Mouse (Mus musculus) liver, embryonic 15.5 days (tissue): Measurements from ENCODE around the gene Tm4sf5. TPM values are rescaled to one million over a fixed set of nuclear protein-coding genes. Genes with fewer than 3 reads are reported as not detected.
"Not testable (repeated sequence)": the region's sequence is repeated elsewhere in the genome, so short reads cannot be mapped to it uniquely, and the experiment has no call there.

Source experiments
- ATAC-seq: fragments of 200-750 bp; cut with Nextera tagmentation; 2 replicates; pipeline ENCODE4 v1.8.0; 2017; ENCODE audit warnings: moderate number of reproducible peaks, mild to moderate bottlenecking, moderate library complexity; ENCODE audit not compliant: insufficient read depth
- H3K27ac ChIP-seq: fragments of 300-500 bp; sonication (generic); replicated peaks from 2 replicates; pipeline ENCODE4 v1.5.1; 2015; ENCODE audit warnings: mild to moderate bottlenecking, inconsistent platforms
- H3K27me3 ChIP-seq: fragments of 300-500 bp; sonication (generic); 2 replicates; pipeline ENCODE4 v1.6.1; 2015; ENCODE audit warnings: mild to moderate bottlenecking, inconsistent platforms
- H3K36me3 ChIP-seq: fragments of 300-500 bp; sonication (generic); replicated peaks from 2 replicates; pipeline ENCODE4 v1.6.1; 2015; ENCODE audit warnings: moderate library complexity, mild to moderate bottlenecking, inconsistent platforms
- H3K4me1 ChIP-seq: fragments of 300-500 bp; sonication (generic); replicated peaks from 2 replicates; pipeline ENCODE4 v1.6.1; 2015; ENCODE audit warnings: inconsistent platforms
- H3K4me2 ChIP-seq: fragments of 300-500 bp; sonication (generic); 2 replicates; pipeline ENCODE4 v1.6.1; 2015; ENCODE audit warnings: moderate library complexity, mild to moderate bottlenecking, inconsistent platforms
- H3K4me3 ChIP-seq: fragments of 300-500 bp; sonication (generic); replicated peaks from 2 replicates; pipeline ENCODE4 v1.5.1; 2015; ENCODE audit warnings: mild to moderate bottlenecking, inconsistent platforms
- H3K9ac ChIP-seq: fragments of 300-500 bp; sonication (generic); 2 replicates; pipeline ENCODE4 v1.6.1; 2015; ENCODE audit warnings: moderate library complexity, mild to moderate bottlenecking, inconsistent platforms
- H3K9me3 ChIP-seq: fragments of 300-500 bp; sonication (generic); replicated peaks from 2 replicates; pipeline ENCODE4 v1.6.1; 2016; ENCODE audit warnings: inconsistent platforms
- WGBS: fragments of 180-500 bp; shearing (Covaris S2); methylation state at CpG from one replicate; pipeline ENCODE4 v1.1.7; 2015; ENCODE audit warnings: mixed read lengths; ENCODE audit not compliant: insufficient replicate concordance; 5-methylcytosine and 5-hydroxymethylcytosine counted together
- polyA plus RNA-seq: library from polyadenylated mRNA; unstranded; fragments of >200 nt; fragmentation: Nextera tagmentation; extraction: Ambion mirVana; gene quantifications from 2 replicates; pipeline ENCODE4 v1.2.1, GENCODE M21; 2015

The Tm4sf5 gene
- polyA plus RNA-seq, 1 experiment from 2014 or later, result 1.5 TPM

DNA sequence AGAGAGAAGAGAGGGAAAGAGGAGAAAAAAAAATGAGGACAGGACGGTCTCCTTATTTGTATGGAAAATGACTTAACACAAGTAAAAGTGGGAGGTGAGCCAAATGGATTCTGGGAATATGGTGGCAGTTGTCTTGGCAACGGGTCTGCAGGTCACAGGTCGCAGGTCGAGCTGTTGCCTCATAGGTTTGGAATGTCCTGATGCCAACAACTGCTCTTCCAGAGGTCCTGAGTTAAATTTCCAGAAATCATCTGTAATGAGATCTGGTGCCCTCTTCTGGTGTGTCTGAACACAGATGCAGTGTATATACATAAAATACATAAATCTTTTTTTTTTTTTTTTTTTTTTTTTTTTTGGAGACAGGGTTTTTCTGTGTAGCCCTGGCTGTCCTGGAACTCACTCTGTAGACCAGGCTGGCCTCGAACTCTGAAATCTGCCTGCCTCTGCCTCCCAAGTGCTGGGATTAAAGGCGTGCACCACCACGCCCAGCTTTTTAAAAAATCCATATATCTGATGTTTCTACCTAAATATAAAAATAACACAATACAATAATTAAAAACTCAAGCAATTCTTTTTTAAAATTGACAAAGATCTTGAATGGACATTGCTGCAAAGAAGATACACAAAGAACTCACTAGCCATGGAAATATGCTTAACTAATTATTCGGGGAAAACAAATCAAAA lies 18.4 kb downstream of the Tm4sf5 start:
- H3K27ac ChIP-seq, H3K9me3 ChIP-seq, H3K9ac ChIP-seq, ATAC-seq, H3K4me2 ChIP-seq, H3K4me3 ChIP-seq: not testable (repeated sequence)
- peaks cover 38% of the 10 kb centered on the region for H3K4me1 ChIP-seq
- H3K36me3 ChIP-seq, result peaks cover 26% of the 10 kb centered on the region
- 72% methylated on average over 8 of the region's 8 CpGs for WGBS
- peaks cover 14% of the 10 kb centered on the region for H3K27me3 ChIP-seq

GRCm38 (mm10) chr11:70524782-70525181 lies 19.7 kb downstream of the Tm4sf5 start:
- WGBS, result 2% methylated on average over 8 of the region's 8 CpGs

GRCm38 (mm10) chr11:70525184-70525678 lies 20.2 kb downstream of the Tm4sf5 start, which contains the start of gene Psmb6:
TSS of gene Psmb6 (plus strand) at chr11:70525367.
- peak; percentile 89 for ATAC-seq
- no peaks in the 10 kb centered on the region for H3K9me3 ChIP-seq
- H3K4me3 ChIP-seq, result peak within 1 kb of the TSS; percentile 81
- peak within 1 kb of the TSS; percentile 68 for H3K27ac ChIP-seq
- peaks cover 7% of the 10 kb centered on the region for H3K27me3 ChIP-seq
- peaks cover 28% of the 10 kb centered on the region for H3K36me3 ChIP-seq
- H3K9ac ChIP-seq, result peak within 1 kb of the TSS; percentile 76
- peak within 1 kb of the TSS; percentile 74 for H3K4me2 ChIP-seq
- WGBS, result under 1% methylated on average over 25 of the region's 26 CpGs
- H3K4me1 ChIP-seq, result peaks cover 22% of the 10 kb centered on the region

More at GRCm38 (mm10) chr11:70524782-70525181, 19.7 kb downstream of the Tm4sf5 start:
- H3K9ac ChIP-seq, result peak overlapping the region; percentile 22; the same call in 1 of the 2 replicates
- H3K4me2 ChIP-seq, result peak overlapping the region; percentile 74
- peaks cover 11% of the 10 kb centered on the region for H3K27me3 ChIP-seq
- peak overlapping the region; percentile 66 for H3K27ac ChIP-seq
- no peaks in the 10 kb centered on the region for H3K9me3 ChIP-seq
- peaks cover 28% of the 10 kb centered on the region for H3K36me3 ChIP-seq
- peaks cover 27% of the 10 kb centered on the region for H3K4me1 ChIP-seq
- peak overlapping the region; percentile 81 for H3K4me3 ChIP-seq
- peak; percentile 45 for ATAC-seq

DNA sequence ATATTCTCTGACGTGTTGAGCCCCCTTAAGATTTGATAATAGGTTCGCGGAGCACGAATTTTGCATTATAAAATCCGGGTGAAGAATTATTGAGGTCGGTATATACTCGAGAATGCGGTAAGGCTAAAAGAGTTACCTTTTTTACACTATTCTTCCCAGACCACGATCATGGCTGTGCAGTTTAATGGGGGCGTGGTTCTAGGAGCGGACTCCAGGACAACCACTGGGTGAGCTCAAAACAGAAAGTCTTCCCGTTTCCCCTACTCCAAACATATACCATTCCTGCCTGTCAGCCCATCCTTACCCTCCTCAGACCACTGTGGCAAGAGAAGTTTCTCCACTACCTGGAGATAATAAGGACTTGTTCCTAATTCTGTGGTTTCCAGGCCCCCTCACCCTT lies 20.7 kb downstream of the Tm4sf5 start:
- peak; percentile 21; the same call in 1 of the 2 replicates for ATAC-seq
- peak overlapping the region; percentile 76 for H3K9ac ChIP-seq
- H3K27ac ChIP-seq, result peak overlapping the region; percentile 68
- WGBS, result 1% methylated on average over 12 of the region's 12 CpGs
- peak overlapping the region; percentile 81 for H3K4me3 ChIP-seq
- peak overlapping the region; percentile 74 for H3K4me2 ChIP-seq
- H3K9me3 ChIP-seq, result no peaks in the 10 kb centered on the region
- H3K36me3 ChIP-seq, result peaks cover 28% of the 10 kb centered on the region
- peaks cover 2% of the 10 kb centered on the region for H3K27me3 ChIP-seq
- H3K4me1 ChIP-seq, result peaks cover 20% of the 10 kb centered on the region

- peak overlapping the region; percentile 74 for H3K4me2 ChIP-seq
- peaks cover 19% of the 10 kb centered on the region for H3K4me1 ChIP-seq
- peak overlapping the region; percentile 81 for H3K4me3 ChIP-seq
- H3K9ac ChIP-seq, result peak overlapping the region; percentile 76
- 0 out of 2 replicates have a peak overlapping the region, but pooled peaks have one; percentile 9 for H3K27ac ChIP-seq
- no peaks in the 10 kb centered on the region for H3K27me3 ChIP-seq
- H3K9me3 ChIP-seq, result no peaks in the 10 kb centered on the region
- H3K36me3 ChIP-seq, result peaks cover 28% of the 10 kb centered on the region
- 74% methylated on average over 12 of the region's 12 CpGs for WGBS
- no peak for ATAC-seq
Measured at GRCm38 (mm10) chr11:70526211-70526610, 21.2 kb downstream of the Tm4sf5 start.

- Histone ChIP-seq H3K4me3 (no peak overlapping the region), H3K9me3 (no peaks in the 10 kb centered on the region), H3K36me3 (peaks cover 28% of the 10 kb centered on the region), H3K4me1 (peaks cover 19% of the 10 kb centered on the region), H3K4me2 (no peak overlapping the region), H3K27me3 (no peaks in the 10 kb centered on the region), H3K9ac (no peak overlapping the region), H3K27ac (no peak overlapping the region)
- 70% methylated on average over 7 of the region's 7 CpGs for WGBS
- ATAC-seq, result no peak
Measured at GRCm38 (mm10) chr11:70528610-70529009, 23.6 kb downstream of the Tm4sf5 start.

- peaks cover 26% of the 10 kb centered on the region for H3K36me3 ChIP-seq
- H3K4me3 ChIP-seq, H3K27ac ChIP-seq, H3K4me1 ChIP-seq, H3K9ac ChIP-seq, H3K27me3 ChIP-seq, ATAC-seq, H3K4me2 ChIP-seq, H3K9me3 ChIP-seq: not testable (repeated sequence)
- WGBS, result 62% methylated on average over 2 of the region's 2 CpGs
Measured at GRCm38 (mm10) chr11:70531065-70531464, 26.0 kb downstream of the Tm4sf5 start.

DNA sequence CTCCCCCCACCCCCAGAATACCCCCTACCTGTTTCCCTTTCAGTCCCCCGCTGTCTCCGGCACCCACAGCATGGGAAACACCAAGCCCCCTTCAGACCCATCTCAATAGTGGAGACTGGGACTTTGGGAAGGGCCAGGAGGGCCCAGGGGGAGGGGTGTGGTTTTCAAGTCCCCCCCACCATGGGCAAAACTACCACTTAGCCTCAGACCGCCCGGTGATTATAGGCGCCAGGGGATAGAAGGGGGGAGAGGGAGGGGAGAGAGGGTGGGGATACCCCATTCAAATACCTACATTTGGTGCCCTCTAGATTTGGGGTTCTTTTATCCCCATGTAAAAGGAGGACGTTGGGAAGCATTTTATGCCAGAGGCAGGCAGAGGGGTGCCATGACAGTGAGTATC lies 27.8 kb downstream of the Tm4sf5 start, which contains the start of gene Gm40193:
TSS of gene Gm40193 (minus strand) at position 101 of the 400 bp plus-strand sequence.
- H3K9me3 ChIP-seq, result no peaks in the 10 kb centered on the region
- no peaks in the 10 kb centered on the region for H3K4me1 ChIP-seq
- H3K4me2 ChIP-seq, result no peak within 1 kb of the TSS
- 68% methylated on average over 6 of the region's 6 CpGs for WGBS
- no peak for ATAC-seq
- H3K27ac ChIP-seq, result no peak within 1 kb of the TSS
- peaks cover 6% of the 10 kb centered on the region; the same call in 1 of the 2 replicates for H3K27me3 ChIP-seq
- H3K9ac ChIP-seq, result no peak within 1 kb of the TSS
- no peak within 1 kb of the TSS for H3K4me3 ChIP-seq
- H3K36me3 ChIP-seq, result peaks cover 8% of the 10 kb centered on the region

DNA sequence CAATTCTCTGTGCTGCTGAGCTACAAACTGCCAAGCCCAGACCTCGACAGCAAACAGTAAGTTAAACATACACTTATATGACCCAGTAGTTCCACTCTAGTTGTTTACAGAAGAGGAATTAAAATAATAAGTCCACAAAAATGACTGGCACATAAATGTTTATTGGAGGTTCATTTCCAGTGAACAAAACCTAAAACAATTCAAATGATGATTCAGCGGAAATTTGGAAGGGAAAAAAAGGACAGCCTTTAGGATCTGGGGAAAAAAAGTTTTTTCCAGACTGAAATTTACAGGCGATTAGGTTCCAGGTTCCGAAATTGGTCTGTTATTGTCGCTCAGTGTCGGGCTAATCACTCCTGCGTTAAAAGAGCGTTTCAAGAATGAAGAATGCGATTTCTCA lies 34.4 kb downstream of the Tm4sf5 start:
- Histone ChIP-seq H3K27me3 (peaks cover 53% of the 10 kb centered on the region), H3K36me3 (no peaks in the 10 kb centered on the region), H3K27ac (0 out of 2 replicates have a peak overlapping the region, but pooled peaks have one; percentile 31), H3K4me1 (peaks cover 16% of the 10 kb centered on the region), H3K9ac (no peak overlapping the region), H3K9me3 (no peaks in the 10 kb centered on the region), H3K4me3 (peak overlapping the region; percentile 59), H3K4me2 (peak overlapping the region; percentile 71)
- WGBS, result 13% methylated on average over 9 of the region's 9 CpGs
- ATAC-seq, result no peak

DNA sequence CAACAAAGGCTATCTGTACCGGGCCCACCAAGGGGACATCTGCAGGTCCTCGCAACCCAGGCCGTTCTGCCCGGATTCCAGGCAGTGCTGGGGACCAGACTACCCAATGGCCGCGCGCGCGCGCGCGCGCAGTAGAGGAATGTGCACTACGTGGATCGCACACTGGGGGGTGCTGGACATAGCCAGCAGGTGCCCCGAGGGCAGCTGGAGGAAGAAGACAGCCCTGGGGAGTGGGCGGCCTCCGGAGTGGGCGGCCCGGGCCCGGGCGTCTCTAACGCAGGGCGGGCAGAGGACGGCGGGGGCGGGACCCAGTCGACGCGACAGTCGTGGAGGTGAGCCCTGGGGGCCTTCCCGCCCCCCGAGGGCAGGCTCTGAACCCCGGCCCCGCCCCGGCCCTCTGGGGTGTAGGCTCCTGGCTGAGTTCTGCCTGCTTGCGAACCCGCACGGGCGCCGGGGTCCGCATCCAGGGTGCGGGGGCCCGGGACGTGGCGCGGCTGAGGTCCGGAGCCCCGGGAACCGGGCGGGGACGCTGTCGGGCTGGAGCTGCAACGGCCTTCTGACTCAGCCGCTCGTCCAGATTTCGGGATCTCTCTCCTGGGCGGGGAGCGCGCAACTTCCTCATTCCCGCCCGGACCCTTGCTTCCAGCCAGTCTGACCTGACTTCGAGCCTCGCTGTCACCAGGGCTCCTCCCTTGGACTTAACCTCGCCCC lies 35.0 kb downstream of the Tm4sf5 start, which contains the start of gene Pld2:
TSS of gene Pld2 (plus strand) at position 188 of the 711 bp plus-strand sequence.
- Histone ChIP-seq H3K4me1 (peaks cover 16% of the 10 kb centered on the region), H3K27me3 (peaks cover 53% of the 10 kb centered on the region), H3K9ac (no peak within 1 kb of the TSS), H3K4me2 (peak within 1 kb of the TSS; percentile 71), H3K36me3 (no peaks in the 10 kb centered on the region), H3K9me3 (no peaks in the 10 kb centered on the region), H3K27ac (peak within 1 kb of the TSS; percentile 51), H3K4me3 (peak within 1 kb of the TSS; percentile 59)
- ATAC-seq, result peak; percentile 94
- under 1% methylated on average over 62 of the region's 65 CpGs for WGBS

DNA sequence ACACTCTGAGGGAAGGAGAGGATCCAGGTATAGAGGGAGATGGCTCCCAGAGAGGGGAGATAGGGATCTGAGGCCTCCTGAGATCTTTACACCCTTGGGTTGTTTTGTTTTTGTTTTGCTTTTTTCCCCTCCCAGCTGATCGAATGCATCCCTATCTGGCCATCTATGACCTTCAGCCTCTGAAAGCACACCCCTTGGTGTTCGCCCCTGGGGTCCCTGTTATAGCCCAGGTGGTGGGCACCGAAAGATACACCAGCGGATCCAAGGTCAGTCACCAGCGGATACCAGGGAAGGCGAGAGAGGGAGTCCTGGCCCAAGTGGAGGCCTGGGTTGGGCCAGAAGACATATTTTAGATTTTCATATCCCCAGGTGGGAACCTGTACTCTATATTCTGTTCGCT lies 35.9 kb downstream of the Tm4sf5 start:
- no peak for ATAC-seq
- no peaks in the 10 kb centered on the region for H3K36me3 ChIP-seq
- H3K27ac ChIP-seq, result no peak overlapping the region
- no peak overlapping the region for H3K9ac ChIP-seq
- peaks cover 53% of the 10 kb centered on the region for H3K27me3 ChIP-seq
- WGBS, result 63% methylated on average over 7 of the region's 7 CpGs
- H3K9me3 ChIP-seq, result no peaks in the 10 kb centered on the region
- H3K4me1 ChIP-seq, result peaks cover 16% of the 10 kb centered on the region
- peak overlapping the region; percentile 71 for H3K4me2 ChIP-seq
- peak overlapping the region; percentile 59 for H3K4me3 ChIP-seq
